Mouse (Mus musculus) erythroblast, embryonic 14.5 days (primary cell): Measurements from ENCODE around the gene Tnfaip6. TPM values are rescaled to one million over a fixed set of nuclear protein-coding genes. Genes with fewer than 3 reads are reported as not detected.

Experiments used
- H3K27me3 ChIP-seq: 2 replicates; pipeline ENCODE4 v1.6.1; 2012; ENCODE audit warnings: inconsistent platforms; ENCODE audit not compliant: control insufficient read depth
- H3K36me3 ChIP-seq: 2 replicates; pipeline ENCODE4 v1.6.1; 2012; ENCODE audit warnings: mild to moderate bottlenecking, inconsistent platforms; ENCODE audit not compliant: control insufficient read depth
- H3K4me1 ChIP-seq: 2 replicates; pipeline ENCODE4 v1.6.1; 2012; ENCODE audit warnings: inconsistent platforms; ENCODE audit not compliant: control insufficient read depth
- H3K4me3 ChIP-seq: replicated peaks from 2 replicates; pipeline ENCODE3; 2012; ENCODE audit warnings: moderate library complexity, mild to moderate bottlenecking, inconsistent platforms
- H3K9me3 ChIP-seq: 2 replicates; pipeline ENCODE4 v1.6.1; 2012; ENCODE audit warnings: low read length, inconsistent platforms, mixed read lengths; ENCODE audit not compliant: control insufficient read depth
- GATA1 ChIP-seq: IDR thresholded peaks from 2 replicates; pipeline ENCODE4 v1.6.1; 2012; ENCODE audit warnings: low read length, inconsistent platforms, mixed read lengths
- TAL1 ChIP-seq: IDR thresholded peaks from 3 replicates; pipeline ENCODE4 v1.6.1; 2012; ENCODE audit warnings: low read length, inconsistent platforms, mixed read lengths
- polyA plus RNA-seq: library from polyadenylated mRNA; stranded (reverse); fragments of >175 nt; gene quantifications from 2 replicates; pipeline ENCODE4 v1.2.3, GENCODE M21; 2012

Tnfaip6 gene
- polyA plus RNA-seq, 1 experiment: not detected

GRCm38 (mm10) chr2:52027061-52027460 is 10.7 kb upstream of the Tnfaip6 start:
- H3K4me1 ChIP-seq: no peaks in the 10 kb centered on the region
- H3K36me3 ChIP-seq: no peaks in the 10 kb centered on the region
- H3K27me3 ChIP-seq: no peaks in the 10 kb centered on the region
- H3K4me3 ChIP-seq: no peak overlapping the region
- 0 out of 2 replicates have a peak, but pooled peaks cover 3% of the 10 kb centered on the region for H3K9me3 ChIP-seq
- TF ChIP-seq TAL1 (no peak), GATA1 (no peak)

GRCm38 (mm10) chr2:52029426-52029825 is 8.4 kb upstream of the Tnfaip6 start:
- no peaks in the 10 kb centered on the region for H3K27me3 ChIP-seq
- no peaks in the 10 kb centered on the region for H3K4me1 ChIP-seq
- H3K9me3 ChIP-seq: 0 out of 2 replicates have a peak, but pooled peaks cover 3% of the 10 kb centered on the region
- H3K36me3 ChIP-seq: no peaks in the 10 kb centered on the region
- no peak overlapping the region for H3K4me3 ChIP-seq
- TF ChIP-seq GATA1: no peak
- no peak for TF ChIP-seq TAL1

GRCm38 (mm10) chr2:52031491-52031890 is 6.3 kb upstream of the Tnfaip6 start:
- H3K4me3 ChIP-seq: no peak overlapping the region
- TF ChIP-seq GATA1 (no peak), TAL1 (no peak)

GRCm38 (mm10) chr2:52034601-52035000 is 3.2 kb upstream of the Tnfaip6 start:
- Histone ChIP-seq H3K4me3 (no peak overlapping the region), H3K27me3 (peaks cover 29% of the 10 kb centered on the region), H3K36me3 (no peaks in the 10 kb centered on the region), H3K9me3 (no peaks in the 10 kb centered on the region), H3K4me1 (no peaks in the 10 kb centered on the region)
- no peak for TF ChIP-seq TAL1
- no peak for TF ChIP-seq GATA1

More at GRCm38 (mm10) chr2:52031491-52031890, 6.3 kb upstream of the Tnfaip6 start:
- Histone ChIP-seq H3K4me1 (no peaks in the 10 kb centered on the region), H3K27me3 (peaks cover 4% of the 10 kb centered on the region), H3K36me3 (no peaks in the 10 kb centered on the region), H3K9me3 (0 out of 2 replicates have a peak, but pooled peaks cover 3% of the 10 kb centered on the region)

- no peaks in the 10 kb centered on the region for H3K4me1 ChIP-seq
- no peak overlapping the region for H3K4me3 ChIP-seq
- H3K9me3 ChIP-seq: no peaks in the 10 kb centered on the region
- TF ChIP-seq GATA1 (no peak), TAL1 (no peak)
- no peaks in the 10 kb centered on the region for H3K36me3 ChIP-seq
- H3K27me3 ChIP-seq: peaks cover 31% of the 10 kb centered on the region
Measured at GRCm38 (mm10) chr2:52035144-52035543, 2.7 kb upstream of the Tnfaip6 start.

GRCm38 (mm10) chr2:52036929-52037595 is 747 bp upstream of the Tnfaip6 start:
- no peaks in the 10 kb centered on the region for H3K9me3 ChIP-seq
- no peaks in the 10 kb centered on the region for H3K4me1 ChIP-seq
- H3K36me3 ChIP-seq: no peaks in the 10 kb centered on the region
- peaks cover 31% of the 10 kb centered on the region for H3K27me3 ChIP-seq
- H3K4me3 ChIP-seq: no peak overlapping the region
- TF ChIP-seq TAL1 (no peak), GATA1 (no peak)

GRCm38 (mm10) chr2:52038558-52038957 is 749 bp downstream of the Tnfaip6 start:
- H3K36me3 ChIP-seq: no peaks in the 10 kb centered on the region
- TF ChIP-seq TAL1 (no peak), GATA1 (no peak)
- no peaks in the 10 kb centered on the region for H3K4me1 ChIP-seq
- no peak overlapping the region for H3K4me3 ChIP-seq
- peaks cover 31% of the 10 kb centered on the region for H3K27me3 ChIP-seq
- no peaks in the 10 kb centered on the region for H3K9me3 ChIP-seq

- Histone ChIP-seq H3K9me3 (no peaks in the 10 kb centered on the region), H3K4me1 (no peaks in the 10 kb centered on the region), H3K27me3 (peaks cover 31% of the 10 kb centered on the region), H3K36me3 (no peaks in the 10 kb centered on the region), H3K4me3 (no peak overlapping the region)
- TF ChIP-seq GATA1: no peak
- TF ChIP-seq TAL1: no peak
Measured at GRCm38 (mm10) chr2:52039083-52039801, 1.4 kb downstream of the Tnfaip6 start.

GRCm38 (mm10) chr2:52042132-52042531 is 4.3 kb downstream of the Tnfaip6 start:
- H3K9me3 ChIP-seq: no peaks in the 10 kb centered on the region
- H3K4me3 ChIP-seq: no peak overlapping the region
- TF ChIP-seq TAL1: no peak
- no peak for TF ChIP-seq GATA1
- H3K36me3 ChIP-seq: no peaks in the 10 kb centered on the region
- H3K4me1 ChIP-seq: no peaks in the 10 kb centered on the region
- peaks cover 24% of the 10 kb centered on the region for H3K27me3 ChIP-seq
